Mouse (Mus musculus): ENCODE measurements at regions not wholly inside any gene's neighbourhood (a gene's known extent, or its start where the extent isn't known, plus 50 kb on each side); places are given as distances from the start of the nearest gene placed in this dataset.
"Not testable (repeated sequence)": the region's sequence is repeated elsewhere in the genome, so short reads cannot be mapped to it uniquely, and the experiment has no call there.

GRCm38 (mm10) chrX:15322207-15322839 lies 1111.4 kb downstream of the H2al1n start:
- peak; percentile 57 for DNase-seq (ENCODE audit: low spot score)
- Histone ChIP-seq H3K4me1 (peaks cover 5% of the 10 kb centered on the region; the same call in 1 of the 2 replicates), H3K27ac (no peak overlapping the region), H3K4me3 (no peak overlapping the region), H3K27me3 (ENCODE audit: low read depth, poor library complexity, severe bottlenecking) (no peaks in the 10 kb centered on the region), H3K36me3 (no peaks in the 10 kb centered on the region), H3K9me3 (replicated peaks) (no peaks in the 10 kb centered on the region)
- WGBS: 7% methylated on average over 7 of the region's 7 CpGs

- DNase-seq (ENCODE audit: low spot score): peak; percentile 30
- WGBS: 43% methylated on average over 5 of the region's 5 CpGs
- Histone ChIP-seq H3K27me3 (ENCODE audit: low read depth, poor library complexity, severe bottlenecking) (no peaks in the 10 kb centered on the region), H3K4me1 (peaks cover 5% of the 10 kb centered on the region; the same call in 1 of the 2 replicates), H3K27ac (peak overlapping the region; percentile 74), H3K9me3 (replicated peaks) (no peaks in the 10 kb centered on the region), H3K36me3 (no peaks in the 10 kb centered on the region), H3K4me3 (no peak overlapping the region)
Observed at GRCm38 (mm10) chrX:15322958-15323357, 1112.0 kb downstream of the H2al1n start.

- H3K27me3 ChIP-seq (ENCODE audit: low read depth, poor library complexity, severe bottlenecking); DNase-seq (ENCODE audit: low spot score); H3K9me3 ChIP-seq (replicated peaks); H3K27ac ChIP-seq; H3K4me1 ChIP-seq; H3K4me3 ChIP-seq; H3K36me3 ChIP-seq: not testable (repeated sequence)
- WGBS: 86% methylated on average over 6 of the region's 6 CpGs
Observed at GRCm38 (mm10) chrX:15365135-15365534, 1154.2 kb downstream of the H2al1n start.
